Mouse (Mus musculus) stomach, embryonic 15.5 days (tissue): ENCODE data around the gene Spin2c. TPM values are rescaled to one million over a fixed set of nuclear protein-coding genes. Genes with fewer than 3 reads are reported as not detected.
A peak's percentile ranks its signal among the peaks of the same experiment; 100 is the strongest.

Experiments used
- ATAC-seq: fragments of 200-750 bp; cut with Nextera tagmentation; 2 replicates; pipeline ENCODE4 v1.8.0; 2017; ENCODE audit warnings: low read depth, moderate number of reproducible peaks, moderate TSS enrichment; ENCODE audit not compliant: insufficient read depth, low FRiP score
- H3K27ac ChIP-seq: fragments of 300-500 bp; sonication (generic); 2 replicates; pipeline ENCODE4 v1.5.1; 2015; ENCODE audit warnings: mild to moderate bottlenecking, inconsistent platforms
- H3K27me3 ChIP-seq: fragments of 300-500 bp; sonication (generic); replicated peaks from 2 replicates; pipeline ENCODE4 v1.6.1; 2015; ENCODE audit warnings: inconsistent platforms
- H3K36me3 ChIP-seq: fragments of 300-500 bp; sonication (generic); 2 replicates; pipeline ENCODE4 v1.6.1; 2015; ENCODE audit warnings: inconsistent platforms
- H3K4me1 ChIP-seq: fragments of 300-500 bp; sonication (generic); 2 replicates; pipeline ENCODE4 v1.6.1; 2015; ENCODE audit warnings: inconsistent platforms
- H3K4me2 ChIP-seq: fragments of 300-500 bp; sonication (generic); 2 replicates; pipeline ENCODE4 v1.6.1; 2015; ENCODE audit warnings: mild to moderate bottlenecking, inconsistent platforms
- H3K4me3 ChIP-seq: fragments of 300-500 bp; sonication (generic); replicated peaks from 2 replicates; pipeline ENCODE4 v1.5.1; 2015; ENCODE audit warnings: inconsistent platforms
- H3K9ac ChIP-seq: fragments of 300-500 bp; sonication (generic); 2 replicates; pipeline ENCODE4 v1.6.1; 2015; ENCODE audit warnings: inconsistent platforms
- H3K9me3 ChIP-seq: fragments of 300-500 bp; sonication (generic); 2 replicates; pipeline ENCODE4 v1.6.1; 2016; ENCODE audit warnings: inconsistent platforms
- WGBS: fragments of 180-500 bp; shearing (Covaris S2); methylation state at CpG from one replicate; pipeline ENCODE4 v1.1.7; 2015; 5-methylcytosine and 5-hydroxymethylcytosine counted together
- polyA plus RNA-seq: library from polyadenylated mRNA; unstranded; fragments of >200 nt; fragmentation: Nextera tagmentation; extraction: Ambion mirVana; gene quantifications from 2 replicates; pipeline ENCODE4 v1.2.1, GENCODE M21; 2015

The Spin2c gene
- 10.8 and 12.9 TPM in 2 replicates for polyA plus RNA-seq

- H3K4me1 ChIP-seq: no peaks in the 10 kb centered on the region
- H3K9ac ChIP-seq: 0 out of 2 replicates have a peak within 1 kb of the TSS, but pooled peaks have one; percentile 13
- H3K27me3 ChIP-seq: no peaks in the 10 kb centered on the region
- H3K4me2 ChIP-seq: peak within 1 kb of the TSS; percentile 51
- no peaks in the 10 kb centered on the region for H3K36me3 ChIP-seq
- H3K9me3 ChIP-seq: no peaks in the 10 kb centered on the region
- peak within 1 kb of the TSS; percentile 52 for H3K4me3 ChIP-seq
- ATAC-seq: peak; percentile 87
- 0 out of 2 replicates have a peak within 1 kb of the TSS, but pooled peaks have one; percentile 21 for H3K27ac ChIP-seq
- 19% methylated on average over 23 of the region's 23 CpGs for WGBS
These were observed at the start of gene Spin2c for GRCm38 (mm10) chrX:153831951-153832561. Gene Spin2c, plus strand, starts transcription at chrX:153832225.

GRCm38 (mm10) chrX:153832606-153833005 lies 581 bp downstream of the Spin2c start:
- Histone ChIP-seq H3K9me3 (no peaks in the 10 kb centered on the region), H3K9ac (0 out of 2 replicates have a peak overlapping the region, but pooled peaks have one; percentile 13), H3K27me3 (no peaks in the 10 kb centered on the region), H3K4me3 (peak overlapping the region; percentile 52), H3K4me1 (no peaks in the 10 kb centered on the region), H3K36me3 (no peaks in the 10 kb centered on the region), H3K27ac (no peak overlapping the region), H3K4me2 (peak overlapping the region; percentile 51)
- 20% methylated on average over 14 of the region's 14 CpGs for WGBS
- ATAC-seq: no peak

Other genes starting within 250 kb of the Spin2c start
- 5.2 and 5.4 TPM in 2 replicates for gene Kctd12b, start 135.8 kb upstream of the Spin2c start, polyA plus RNA-seq
- 88.8 and 105 TPM in 2 replicates for gene Nbdy, start 108.6 kb upstream of the Spin2c start, polyA plus RNA-seq
- not detected in 2 replicates for gene Samt1, start 180.4 kb downstream of the Spin2c start, polyA plus RNA-seq
- gene 4921511M17Rik, start 201.6 kb downstream of the Spin2c start, polyA plus RNA-seq: not detected in 2 replicates
- not detected in 2 replicates for gene Gm10057, start 222.8 kb downstream of the Spin2c start, polyA plus RNA-seq